Mouse (Mus musculus): ENCODE measurements at regions not wholly inside any gene's neighbourhood (a gene's known extent, or its start where the extent isn't known, plus 50 kb on each side); places are given as distances from the start of the nearest gene placed in this dataset.

DNA sequence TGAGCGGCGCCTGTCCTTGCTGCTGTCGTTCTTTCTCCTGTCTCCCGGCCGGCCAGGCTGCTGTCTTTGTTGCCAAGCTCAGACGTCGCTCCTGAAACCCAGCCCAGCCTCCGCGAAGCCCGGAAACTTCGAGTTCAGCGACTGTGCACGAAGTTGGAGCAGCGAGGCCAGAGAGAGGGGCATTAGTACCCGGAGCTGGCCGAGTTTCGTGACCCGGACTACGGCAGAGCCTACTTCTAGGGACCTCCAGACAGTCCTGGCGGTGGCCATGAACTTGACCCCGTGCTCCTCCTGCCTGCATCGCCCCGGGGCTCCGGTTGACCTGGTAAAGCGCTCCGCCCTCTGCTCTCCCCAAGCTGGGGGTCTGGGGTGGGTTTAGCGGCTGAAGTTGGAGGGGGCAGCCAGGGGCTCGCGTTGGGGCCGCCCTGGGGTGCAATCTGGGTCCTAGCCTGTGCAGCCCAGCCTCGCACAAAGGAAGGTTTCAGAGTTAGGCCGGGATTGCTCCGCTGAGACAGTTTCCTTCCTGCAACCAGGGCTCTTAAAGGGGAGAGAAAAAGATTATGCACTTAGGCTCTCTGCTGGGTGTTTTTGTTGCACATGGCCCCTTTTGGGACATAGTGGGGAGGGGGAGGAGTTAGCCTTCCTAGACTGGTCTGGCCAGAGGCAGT lies 63.8 kb upstream of the Wnt7b start:
- TF ChIP-seq CTCF (IDR thresholded peaks at IDR 0.05; ENCODE audit: extremely low read depth, insufficient read depth, insufficient read length, insufficient replicate concordance), result no peak
- peak; percentile 5; the same call in 1 of the 2 replicates for TF ChIP-seq POLR2A (IDR thresholded peaks at IDR 0.05; ENCODE audit: low read depth, low read length)

Data from spleen, adult 2 months (tissue).